In the genomic region with DNA sequence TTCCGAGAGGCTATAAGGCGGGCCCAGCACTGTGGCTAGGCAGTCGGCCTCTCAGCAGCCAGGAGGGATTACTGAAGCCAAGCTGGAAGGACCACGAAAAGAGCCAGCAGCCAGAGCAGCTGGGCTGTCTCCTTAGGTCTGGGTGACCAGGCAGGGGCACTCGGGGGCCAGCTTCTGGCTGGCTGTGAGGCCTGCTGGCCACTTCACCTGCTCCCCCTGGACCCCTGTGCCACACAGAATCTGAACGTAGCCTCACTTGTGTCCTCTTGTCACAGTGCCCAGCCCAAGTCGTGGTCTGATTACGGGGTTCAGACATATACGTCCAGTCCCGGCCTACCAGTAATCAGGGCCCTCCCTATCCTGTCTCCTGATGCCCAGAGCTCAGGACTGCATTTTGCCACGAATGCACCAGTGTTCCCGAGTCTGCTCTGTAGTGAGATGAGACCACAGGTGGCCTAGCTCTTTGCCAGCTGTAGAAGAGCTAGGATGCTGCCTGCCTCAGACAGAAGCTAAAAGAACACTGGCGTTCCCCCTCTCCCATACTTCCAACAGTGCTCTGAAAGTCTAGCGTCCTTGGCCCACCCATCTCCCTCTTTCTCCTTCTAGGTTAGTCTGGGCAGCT, we compare ENCODE assay signal across 17 mouse cellular contexts.
A peak's percentile ranks its signal among the peaks of the same experiment; 100 is the strongest.
DNase-seq lines count a peak whose midpoint lies in the region.
"Had no signal": no experiment of that assay in that cellular context is flagged by ENCODE, and none has a peak within 500 bp of the region (broad histone marks: within the 10 kb centered on the region; RNA-seq: fewer than 3 reads in every experiment).

No protein-coding gene starts in this region.

- H3K36me3 ChIP-seq in heart, embryonic 10.5 days, result no peaks in the 10 kb centered on the region
- H3K36me3 ChIP-seq: embryonic facial prominence, embryonic 10.5 days; heart, embryonic 15.5 days; intestine, embryonic 15.5 days; liver, embryonic 13.5 days had no signal

- peak; percentile 91 for DNase-seq in heart, adult 11 months
- DNase-seq in heart, embryonic 10.5 days (ENCODE audit: low spot score), result no peak
- DNase-seq in left cerebral cortex, postnatal 4 days, result peak; percentile 60
- DNase-seq in left cerebral cortex, postnatal 25 days (ENCODE audit: low spot score in 2 of 2), result no peak
- DNase-seq in urinary bladder, postnatal 10 days (ENCODE audit: low spot score), result peak; percentile 13
- no peak for DNase-seq in urinary bladder, postnatal 25 days (ENCODE audit: low spot score)
- DNase-seq in B cell, adult 2 months, result no peak
- DNase-seq: cerebellum, adult 11 months; heart, adult 18-20 months; layer of hippocampus, postnatal 36 days; liver, embryonic 13.5 days; right cerebral cortex, postnatal 14 days had no signal

- H3K27me3 ChIP-seq in heart, embryonic 10.5 days (ENCODE audit: insufficient read depth, poor library complexity, severe bottlenecking), result 0 out of 2 replicates have a peak, but pooled peaks cover 4% of the 10 kb centered on the region
- H3K27me3 ChIP-seq: heart, embryonic 15.5 days; intestine, embryonic 15.5 days; liver, embryonic 13.5 days had no signal

- peaks cover 17% of the 10 kb centered on the region for H3K9me3 ChIP-seq in heart, embryonic 10.5 days

- 76% methylated on average over 14 of the region's 14 CpGs for WGBS in heart, embryonic 10.5 days

- no peak overlapping the region for H3K27ac ChIP-seq in heart, embryonic 10.5 days
- H3K27ac ChIP-seq: embryonic facial prominence, embryonic 10.5 days; forebrain, embryonic 13.5 days; heart, embryonic 15.5 days; intestine, embryonic 15.5 days; liver, embryonic 13.5 days; stomach, postnatal 0 days had no signal

- H3K4me1 ChIP-seq in heart, embryonic 10.5 days, result peaks cover 8% of the 10 kb centered on the region; the same call in 1 of the 2 replicates
- H3K4me1 ChIP-seq: embryonic facial prominence, embryonic 10.5 days; forebrain, embryonic 13.5 days; intestine, embryonic 15.5 days; liver, embryonic 13.5 days had no signal

- intact Hi-C loops in left cerebral cortex, postnatal 4 days (cut with DNase I), result no loop called here
- intact Hi-C loops in left cerebral cortex, postnatal 25 days (cut with DNase I), result no loop called here

- no peak overlapping the region for H3K4me3 ChIP-seq in heart, embryonic 10.5 days
- H3K4me3 ChIP-seq: embryonic facial prominence, embryonic 10.5 days; forebrain, embryonic 13.5 days; heart, embryonic 15.5 days; intestine, embryonic 15.5 days; liver, embryonic 13.5 days had no signal

Comparison
In these comparisons a context has a peak if more than half of its experiments do, and no peak if none do; other contexts are left out.
1. DNase-seq: peak in heart, adult 11 months (single experiment), left cerebral cortex, postnatal 4 days (single experiment) and urinary bladder, postnatal 10 days (single experiment); none in heart, embryonic 10.5 days (single experiment), left cerebral cortex, postnatal 25 days (0 of 2), urinary bladder, postnatal 25 days (single experiment) and B cell, adult 2 months (0 of 2).